Mouse (Mus musculus): ENCODE data around the gene Prepl. TPM values are rescaled to one million over a fixed set of nuclear protein-coding genes. Genes with fewer than 3 reads are reported as not detected.

The Prepl gene
- polyA plus RNA-seq, 1 experiment from 2014 or later = 23.5 TPM

DNA sequence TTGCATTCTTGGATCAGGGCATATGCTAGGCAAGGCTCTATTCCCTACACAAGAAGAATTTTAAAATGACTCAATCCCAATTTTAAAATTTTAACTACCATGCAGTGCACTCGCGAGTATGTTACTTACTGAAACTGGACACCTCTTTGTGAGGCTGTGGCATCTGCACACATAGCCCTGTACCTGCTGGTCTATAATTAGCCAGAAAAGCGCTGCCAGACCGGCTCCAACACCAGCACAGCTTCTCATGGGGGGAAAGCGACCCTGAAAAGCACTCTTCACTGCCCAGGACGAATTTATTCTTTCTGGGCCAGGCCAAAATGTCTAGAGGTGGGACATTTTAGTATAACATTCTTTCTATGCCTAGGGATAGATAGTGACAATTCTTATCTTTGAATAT, 19.4 kb downstream of the Prepl start:
- Histone ChIP-seq H3K36me3 (peaks cover 40% of the 10 kb centered on the region), H3K9ac (no peak overlapping the region)

DNA sequence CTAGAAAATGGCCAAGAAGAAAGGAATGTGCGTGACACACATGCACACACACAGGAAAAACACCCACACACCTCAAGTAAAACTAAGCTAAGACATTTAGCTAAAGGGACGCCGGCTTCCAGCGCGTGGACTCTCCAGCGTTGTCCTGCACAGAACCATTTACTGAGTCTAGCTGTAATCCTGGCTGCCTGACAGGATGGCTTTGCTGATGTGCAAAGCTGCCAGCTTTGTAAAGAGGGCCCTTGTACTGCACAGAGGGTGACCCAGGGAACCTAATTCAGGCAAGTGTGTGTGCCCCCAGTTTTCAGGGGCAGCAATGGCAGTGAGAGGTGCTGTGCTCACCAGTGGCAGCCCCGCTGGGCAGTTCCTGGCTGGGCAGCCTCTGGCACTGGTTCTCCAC, 22.7 kb downstream of the Prepl start:
- Histone ChIP-seq H3K27ac (no peak overlapping the region), H3K9me3 (replicated peaks) (no peaks in the 10 kb centered on the region), H3K9ac (no peak overlapping the region), H3K4me2 (no peak overlapping the region), H3K36me3 (peaks cover 55% of the 10 kb centered on the region), H3K27me3 (no peaks in the 10 kb centered on the region), H3K4me1 (replicated peaks) (peaks cover 3% of the 10 kb centered on the region; the same call in 1 of the 2 replicates), H3K4me3 (no peak overlapping the region)
- ATAC-seq (replicated peaks; ENCODE audit: insufficient number of reproducible peaks, insufficient read depth, low FRiP score, low read depth) = no peak
- WGBS = 93% methylated on average over 7 of the region's 7 CpGs

More for the DNA sequence above, 19.4 kb downstream of the Prepl start:
- 53% methylated on average over 6 of the region's 6 CpGs for WGBS
- Histone ChIP-seq H3K27me3 (no peaks in the 10 kb centered on the region), H3K9me3 (replicated peaks) (no peaks in the 10 kb centered on the region), H3K4me3 (no peak overlapping the region), H3K4me1 (replicated peaks) (peaks cover 7% of the 10 kb centered on the region), H3K27ac (no peak overlapping the region), H3K4me2 (no peak overlapping the region)
- ATAC-seq (replicated peaks; ENCODE audit: insufficient number of reproducible peaks, insufficient read depth, low FRiP score, low read depth) = no peak

DNA sequence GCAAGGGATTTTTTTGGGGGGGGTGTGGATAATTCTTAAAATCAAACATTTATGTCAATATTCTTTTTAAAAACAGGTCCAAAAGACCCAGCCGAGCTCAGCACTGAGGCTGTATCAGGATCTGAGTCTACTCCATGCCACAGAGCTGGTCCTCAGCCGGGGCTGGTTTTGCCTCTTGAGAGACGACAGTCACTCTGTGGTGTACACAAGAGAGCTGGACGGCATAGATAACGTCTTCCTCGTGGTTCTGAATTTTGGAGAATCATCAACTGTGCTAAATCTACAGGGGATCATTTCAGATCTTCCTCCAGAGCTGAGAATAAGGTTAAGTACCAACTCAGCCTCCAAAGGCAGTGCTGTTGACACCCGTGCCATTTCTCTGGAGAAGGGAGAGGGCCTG, 26.5 kb downstream of the Prepl start:
- no peaks in the 10 kb centered on the region for H3K27me3 ChIP-seq
- no peak overlapping the region for H3K4me2 ChIP-seq
- peaks cover 45% of the 10 kb centered on the region for H3K36me3 ChIP-seq
- H3K9me3 ChIP-seq (replicated peaks) = no peaks in the 10 kb centered on the region
- H3K27ac ChIP-seq = no peak overlapping the region
- H3K4me3 ChIP-seq = no peak overlapping the region
- ATAC-seq (replicated peaks; ENCODE audit: insufficient number of reproducible peaks, insufficient read depth, low FRiP score, low read depth) = no peak
- H3K4me1 ChIP-seq (replicated peaks) = no peaks in the 10 kb centered on the region
- 83% methylated on average over 7 of the region's 7 CpGs for WGBS
- no peak overlapping the region for H3K9ac ChIP-seq

DNA sequence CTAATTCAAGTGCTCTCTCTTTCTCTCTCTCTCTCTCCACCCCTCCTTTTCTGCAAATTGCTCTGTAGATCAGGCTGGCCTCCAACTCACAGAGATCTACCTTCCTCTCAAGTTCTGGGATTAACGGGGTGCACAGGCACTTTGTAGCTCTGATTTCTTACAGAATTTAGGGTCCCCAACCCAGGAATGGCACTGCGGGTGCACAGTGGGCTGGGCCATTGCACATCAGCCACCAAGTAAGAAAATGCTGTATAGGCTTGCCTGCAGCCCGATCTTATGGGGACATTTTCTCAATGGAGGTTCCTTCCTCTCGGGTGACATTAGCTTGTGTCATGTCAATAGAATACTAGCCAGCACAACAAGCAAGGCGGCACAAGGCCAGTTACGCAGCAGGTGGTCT, 30.9 kb downstream of the Prepl start:
- Histone ChIP-seq H3K9ac (no peak overlapping the region), H3K27me3 (no peaks in the 10 kb centered on the region), H3K4me1 (replicated peaks) (no peaks in the 10 kb centered on the region), H3K9me3 (replicated peaks) (no peaks in the 10 kb centered on the region), H3K36me3 (peaks cover 11% of the 10 kb centered on the region; the same call in 1 of the 2 replicates), H3K4me3 (no peak overlapping the region), H3K27ac (no peak overlapping the region), H3K4me2 (no peak overlapping the region)
- ATAC-seq (replicated peaks; ENCODE audit: insufficient number of reproducible peaks, insufficient read depth, low FRiP score, low read depth) = no peak
- 90% methylated on average over 6 of the region's 6 CpGs for WGBS

DNA sequence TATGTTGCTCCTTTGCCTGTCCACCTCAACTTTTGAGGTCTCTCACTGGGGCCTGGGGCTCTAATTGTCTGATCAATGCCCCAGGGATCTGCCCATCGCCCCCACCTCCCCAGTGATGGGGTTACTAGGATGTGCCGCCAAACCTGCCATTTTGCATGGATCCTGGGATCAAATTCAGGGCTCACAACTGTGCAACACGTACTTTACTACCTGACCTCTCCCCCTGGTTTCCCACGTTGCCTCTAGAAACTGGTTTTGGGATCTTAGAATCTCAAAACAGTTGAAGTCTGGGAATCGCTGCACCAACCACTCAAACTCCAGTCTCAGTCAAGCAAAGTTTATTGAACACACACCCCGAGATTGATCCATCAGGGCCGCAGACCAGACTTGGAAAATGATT, 31.8 kb downstream of the Prepl start:
- ATAC-seq (replicated peaks; ENCODE audit: insufficient number of reproducible peaks, insufficient read depth, low FRiP score, low read depth) = no peak
- Histone ChIP-seq H3K27ac (no peak overlapping the region), H3K36me3 (peaks cover 4% of the 10 kb centered on the region; the same call in 1 of the 2 replicates)

DNA sequence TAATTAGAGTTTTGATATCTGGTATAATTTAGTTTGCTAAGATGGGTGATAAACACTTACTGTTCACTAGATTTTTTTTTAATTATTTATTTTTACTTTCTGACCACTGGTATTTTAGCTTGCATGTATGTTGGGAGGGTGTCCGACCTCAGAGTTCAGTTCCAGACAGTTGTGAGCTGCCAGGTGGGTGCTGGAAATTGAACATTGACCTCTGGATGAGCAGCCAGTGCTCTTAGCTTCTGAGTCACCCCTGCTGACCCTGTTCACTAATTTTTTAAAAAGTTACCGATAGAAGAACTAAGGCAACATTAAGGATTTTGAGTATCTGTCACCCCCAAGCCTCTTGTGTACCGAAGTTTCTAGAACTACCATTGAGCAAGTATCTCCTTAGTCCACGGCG, 41.7 kb downstream of the Prepl start:
- no peaks in the 10 kb centered on the region for H3K27me3 ChIP-seq
- H3K36me3 ChIP-seq = no peaks in the 10 kb centered on the region
- no peak overlapping the region for H3K4me3 ChIP-seq
- H3K4me2 ChIP-seq = no peak overlapping the region
- no peak overlapping the region for H3K27ac ChIP-seq
- H3K9me3 ChIP-seq (replicated peaks) = no peaks in the 10 kb centered on the region
- H3K9ac ChIP-seq = no peak overlapping the region
- peaks cover 6% of the 10 kb centered on the region for H3K4me1 ChIP-seq (replicated peaks)
- ATAC-seq (replicated peaks; ENCODE audit: insufficient number of reproducible peaks, insufficient read depth, low FRiP score, low read depth) = no peak
- WGBS = 84% methylated on average over 5 of the region's 5 CpGs

More for the DNA sequence above, 31.8 kb downstream of the Prepl start:
- no peaks in the 10 kb centered on the region for H3K9me3 ChIP-seq (replicated peaks)
- 85% methylated on average over 7 of the region's 7 CpGs for whole genome bisulfite sequencing
- H3K4me2 ChIP-seq = no peak overlapping the region
- no peaks in the 10 kb centered on the region for H3K27me3 ChIP-seq
- H3K4me3 ChIP-seq = no peak overlapping the region
- no peaks in the 10 kb centered on the region for H3K4me1 ChIP-seq (replicated peaks)
- no peak overlapping the region for H3K9ac ChIP-seq

DNA sequence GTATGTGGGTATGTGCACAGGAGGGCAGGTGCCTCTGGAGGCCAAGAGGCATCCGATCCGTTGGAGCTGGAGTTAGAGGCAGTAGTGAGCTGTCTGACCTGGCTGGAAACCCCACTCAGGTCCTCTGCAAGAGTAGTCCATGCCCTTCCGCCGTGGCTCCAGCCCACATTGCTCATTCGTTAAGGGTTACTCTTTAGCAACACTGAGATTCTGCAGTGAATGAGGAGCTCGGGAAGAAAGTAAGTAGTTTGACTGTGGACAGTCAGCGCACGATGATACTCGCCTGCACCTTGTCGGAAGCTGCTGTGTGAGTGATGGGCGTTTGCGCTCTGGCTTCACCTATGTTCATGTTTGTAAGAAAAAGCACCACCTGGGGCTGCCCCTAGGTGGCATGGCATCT, 44.9 kb downstream of the Prepl start:
- WGBS = 80% methylated on average over 12 of the region's 12 CpGs
- no peak overlapping the region for H3K27ac ChIP-seq
- H3K4me3 ChIP-seq = no peak overlapping the region
- no peak overlapping the region for H3K4me2 ChIP-seq
- H3K36me3 ChIP-seq = no peaks in the 10 kb centered on the region
- no peaks in the 10 kb centered on the region for H3K4me1 ChIP-seq (replicated peaks)
- no peak overlapping the region for H3K9ac ChIP-seq
- no peaks in the 10 kb centered on the region for H3K9me3 ChIP-seq (replicated peaks)
- H3K27me3 ChIP-seq = no peaks in the 10 kb centered on the region
- ATAC-seq (replicated peaks; ENCODE audit: insufficient number of reproducible peaks, insufficient read depth, low FRiP score, low read depth) = no peak

DNA sequence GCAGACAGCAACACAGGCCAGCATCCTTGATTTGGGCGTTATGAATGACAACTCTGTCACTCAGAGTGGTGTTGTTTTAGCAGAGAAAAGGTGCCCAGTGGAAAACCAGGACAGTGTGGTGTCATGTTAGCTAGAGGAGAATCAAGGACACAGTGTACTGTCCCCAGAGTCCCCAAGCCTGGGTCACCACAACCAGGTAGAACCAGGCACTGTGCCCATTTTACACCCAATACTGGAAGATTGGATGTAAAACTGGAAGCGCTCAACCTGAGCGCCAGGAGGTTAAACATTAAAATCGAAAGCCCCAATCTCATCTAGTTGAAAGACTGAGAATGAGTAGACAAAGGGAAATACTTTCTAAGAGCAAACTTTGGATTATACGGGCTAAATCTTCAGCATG, 45.6 kb downstream of the Prepl start:
- Histone ChIP-seq H3K36me3 (no peaks in the 10 kb centered on the region), H3K9me3 (replicated peaks) (no peaks in the 10 kb centered on the region), H3K9ac (no peak overlapping the region), H3K4me3 (no peak overlapping the region), H3K27me3 (no peaks in the 10 kb centered on the region), H3K4me1 (replicated peaks) (no peaks in the 10 kb centered on the region), H3K4me2 (no peak overlapping the region), H3K27ac (no peak overlapping the region)
- no peak for ATAC-seq (replicated peaks; ENCODE audit: insufficient number of reproducible peaks, insufficient read depth, low FRiP score, low read depth)
- WGBS = 88% methylated on average over 5 of the region's 5 CpGs

DNA sequence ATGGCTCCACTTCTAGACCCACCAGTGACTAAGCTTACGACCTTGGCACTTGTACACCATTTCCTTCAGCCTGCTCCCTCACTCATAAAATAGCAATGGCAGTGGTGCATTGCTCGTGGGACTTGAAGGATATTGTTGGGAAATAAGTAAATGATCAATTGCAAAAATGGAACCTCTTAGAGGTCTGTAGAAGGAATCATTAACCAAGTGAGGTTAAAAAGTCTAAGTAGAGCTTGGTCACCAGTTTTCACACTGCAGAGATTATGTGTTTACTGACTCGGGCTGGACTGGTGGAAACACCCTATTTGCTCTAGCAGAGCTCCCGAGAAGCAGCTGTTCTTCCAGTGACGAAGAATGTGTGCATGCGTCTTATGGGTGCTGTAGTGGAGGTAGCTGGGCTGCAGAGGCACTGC, 46.6 kb downstream of the Prepl start:
- 81% methylated on average over 6 of the region's 6 CpGs for WGBS
- no peaks in the 10 kb centered on the region for H3K4me1 ChIP-seq (replicated peaks)
- no peak overlapping the region for H3K27ac ChIP-seq
- no peak overlapping the region for H3K4me2 ChIP-seq
- H3K9ac ChIP-seq = no peak overlapping the region
- no peaks in the 10 kb centered on the region for H3K27me3 ChIP-seq
- no peak overlapping the region for H3K4me3 ChIP-seq
- H3K36me3 ChIP-seq = no peaks in the 10 kb centered on the region
- no peaks in the 10 kb centered on the region for H3K9me3 ChIP-seq (replicated peaks)
- ATAC-seq (replicated peaks; ENCODE audit: insufficient number of reproducible peaks, insufficient read depth, low FRiP score, low read depth) = no peak

DNA sequence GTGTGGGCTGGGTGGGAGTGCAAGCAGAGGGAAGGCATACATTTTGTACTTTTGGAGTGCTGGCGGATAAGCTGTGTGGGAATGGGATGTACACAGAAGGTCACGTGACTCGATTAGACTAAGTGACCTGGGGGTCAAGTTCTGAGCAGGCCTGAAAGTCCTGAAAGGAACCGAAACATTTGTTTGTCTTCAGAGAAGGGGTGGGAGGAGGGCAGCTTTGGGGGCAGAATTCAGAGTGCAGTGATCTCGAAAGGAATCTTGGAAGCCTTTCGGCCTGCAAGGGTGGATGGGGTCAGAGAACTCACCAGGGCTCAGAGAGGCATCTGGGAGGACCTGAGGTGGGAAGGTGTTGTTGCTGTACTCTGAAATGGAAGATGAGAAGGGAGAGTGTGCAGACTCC, 47.6 kb downstream of the Prepl start:
- 75% methylated on average over 6 of the region's 6 CpGs for WGBS
- no peak overlapping the region for H3K27ac ChIP-seq
- no peak overlapping the region for H3K4me3 ChIP-seq
- no peak overlapping the region for H3K9ac ChIP-seq
- no peaks in the 10 kb centered on the region for H3K27me3 ChIP-seq
- no peaks in the 10 kb centered on the region for H3K4me1 ChIP-seq (replicated peaks)
- H3K4me2 ChIP-seq = no peak overlapping the region
- ATAC-seq (replicated peaks; ENCODE audit: insufficient number of reproducible peaks, insufficient read depth, low FRiP score, low read depth) = no peak
- no peaks in the 10 kb centered on the region for H3K36me3 ChIP-seq
- no peaks in the 10 kb centered on the region for H3K9me3 ChIP-seq (replicated peaks)

DNA sequence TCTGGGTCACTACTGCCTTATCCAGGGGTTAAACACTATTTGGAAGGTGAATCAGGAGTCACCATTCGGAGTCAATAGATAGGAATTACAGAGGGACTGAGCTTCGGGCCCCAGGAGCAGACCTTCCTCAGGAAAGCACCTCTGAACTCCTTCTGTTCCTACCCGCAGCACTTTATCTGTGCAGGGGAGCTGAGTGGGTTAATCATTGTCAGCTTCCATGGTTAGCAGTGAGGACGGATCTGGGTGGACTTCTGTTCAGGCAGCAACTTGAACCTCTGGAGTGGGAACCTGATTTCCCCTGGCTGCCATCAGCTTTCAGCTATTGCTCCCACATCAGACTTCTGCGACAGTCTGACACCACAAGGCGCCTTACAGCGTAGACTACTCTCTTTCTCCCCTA, 49.1 kb downstream of the Prepl start:
- no peak overlapping the region for H3K9ac ChIP-seq
- ATAC-seq (replicated peaks; ENCODE audit: insufficient number of reproducible peaks, insufficient read depth, low FRiP score, low read depth) = no peak
- no peaks in the 10 kb centered on the region for H3K9me3 ChIP-seq (replicated peaks)
- H3K36me3 ChIP-seq = no peaks in the 10 kb centered on the region
- WGBS = 57% methylated on average over 7 of the region's 7 CpGs
- no peaks in the 10 kb centered on the region for H3K27me3 ChIP-seq
- H3K4me2 ChIP-seq = no peak overlapping the region
- no peak overlapping the region for H3K27ac ChIP-seq
- no peaks in the 10 kb centered on the region for H3K4me1 ChIP-seq (replicated peaks)
- no peak overlapping the region for H3K4me3 ChIP-seq

DNA sequence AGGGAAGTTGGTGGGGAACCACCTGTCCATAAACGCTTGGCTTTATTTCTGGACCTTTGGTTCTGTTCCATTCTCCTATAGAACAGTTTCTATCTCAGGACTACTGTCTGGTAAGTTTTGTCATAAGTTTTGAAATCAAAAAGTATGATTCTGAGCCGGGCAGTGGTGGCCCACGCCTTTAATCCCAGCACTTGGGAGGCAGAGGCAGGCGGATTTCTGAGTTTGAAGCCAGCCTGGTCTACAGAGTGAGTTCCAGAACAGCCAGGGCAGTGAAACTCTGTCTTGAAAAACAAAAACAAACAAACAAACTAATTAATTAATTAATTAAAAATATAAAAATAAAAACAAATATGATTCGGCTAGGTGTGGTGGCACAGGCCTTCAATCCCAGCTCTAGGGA, 51.3 kb downstream of the Prepl start:
- H3K36me3 ChIP-seq = no peaks in the 10 kb centered on the region
- H3K27me3 ChIP-seq = no peaks in the 10 kb centered on the region
- H3K4me2 ChIP-seq = no peak overlapping the region
- no peak overlapping the region for H3K4me3 ChIP-seq
- 84% methylated on average over 5 of the region's 5 CpGs for WGBS
- no peak overlapping the region for H3K9ac ChIP-seq
- ATAC-seq (replicated peaks; ENCODE audit: insufficient number of reproducible peaks, insufficient read depth, low FRiP score, low read depth) = no peak
- H3K4me1 ChIP-seq (replicated peaks) = no peaks in the 10 kb centered on the region
- no peak overlapping the region for H3K27ac ChIP-seq
- H3K9me3 ChIP-seq (replicated peaks) = no peaks in the 10 kb centered on the region

Data from heart, embryonic 15.5 days (tissue).